Mouse (Mus musculus) skeletal muscle tissue, postnatal 0 days (tissue): ENCODE data around the gene Ceacam20. TPM values are rescaled to one million over a fixed set of nuclear protein-coding genes. Genes with fewer than 3 reads are reported as not detected.

Experiments used
- polyA plus RNA-seq: library from polyadenylated mRNA; unstranded; fragments of >200 nt; fragmentation: Nextera tagmentation; extraction: Ambion mirVana; gene quantifications from 2 replicates; pipeline ENCODE4 v1.2.1, GENCODE M21; 2015

Gene Ceacam20
- not detected in 2 replicates for polyA plus RNA-seq

GRCm38 (mm10) chr7:19964985-19965579 is at the start of gene Ceacam20:
TSS of gene Ceacam20 (plus strand) at chr7:19965412.

DNA sequence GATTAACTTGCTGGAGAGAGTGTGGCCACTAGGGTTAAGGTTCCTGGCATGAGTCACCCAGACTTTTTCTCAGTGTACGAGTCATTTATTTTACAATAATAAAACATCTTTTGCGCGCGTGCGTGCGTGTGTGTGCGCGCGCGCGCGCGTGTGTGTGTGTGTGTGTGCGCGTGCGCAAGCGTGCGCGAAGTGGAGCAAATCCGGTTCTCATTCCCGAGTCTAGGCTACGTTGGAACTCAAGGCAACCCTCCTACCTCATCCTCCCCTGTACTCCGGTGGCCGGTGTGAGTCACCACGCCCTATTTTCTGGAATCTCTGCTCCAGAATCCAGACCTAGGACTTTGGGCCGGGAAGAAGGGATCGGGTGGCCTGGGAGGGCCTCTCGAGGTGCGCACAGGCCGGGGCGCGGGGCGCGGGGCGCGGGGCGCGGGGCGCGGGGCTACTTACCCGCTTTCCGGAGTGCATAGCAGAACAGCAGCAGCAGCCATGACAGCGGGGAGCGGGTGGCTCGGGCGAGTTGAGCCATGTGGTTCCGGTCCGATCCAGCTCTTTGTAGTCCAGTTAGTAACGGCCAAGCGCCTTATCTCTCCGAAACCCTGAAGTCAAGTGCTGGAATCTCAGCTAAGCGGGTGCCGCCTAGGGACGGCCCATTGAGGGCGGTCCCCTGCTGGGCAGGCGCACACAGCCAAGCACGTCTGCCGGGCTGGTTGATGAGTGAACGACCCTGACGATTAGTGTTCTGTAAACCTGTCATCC is 44.5 kb upstream of the Ceacam20 start, which contains the start of gene Pvr:
Pvr (minus strand) TSS at position 655 of the 756 bp plus-strand sequence.

DNA sequence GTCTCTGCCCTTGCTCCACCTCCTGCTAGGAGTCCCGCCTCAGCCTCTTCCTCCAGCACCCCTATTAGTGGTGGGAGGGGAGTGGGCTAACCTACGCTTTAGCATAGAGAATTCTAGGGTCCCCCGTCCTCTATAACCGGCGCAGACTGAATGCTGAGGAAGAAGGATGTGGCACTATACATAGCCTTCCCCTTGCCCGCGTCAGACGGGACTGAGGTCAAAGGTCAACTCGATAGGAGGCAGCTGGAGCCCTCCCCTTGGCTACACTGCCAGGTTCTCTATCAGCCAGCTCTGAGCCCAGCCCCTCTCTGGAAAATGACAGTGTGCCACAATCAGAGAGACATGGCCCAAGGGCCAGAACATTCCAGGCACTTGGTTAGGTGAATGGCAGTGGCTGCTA is 14.6 kb upstream of the Ceacam20 start, which contains the start of gene Igsf23:
Igsf23 (minus strand) TSS at position 168 of the 400 bp plus-strand sequence.

DNA sequence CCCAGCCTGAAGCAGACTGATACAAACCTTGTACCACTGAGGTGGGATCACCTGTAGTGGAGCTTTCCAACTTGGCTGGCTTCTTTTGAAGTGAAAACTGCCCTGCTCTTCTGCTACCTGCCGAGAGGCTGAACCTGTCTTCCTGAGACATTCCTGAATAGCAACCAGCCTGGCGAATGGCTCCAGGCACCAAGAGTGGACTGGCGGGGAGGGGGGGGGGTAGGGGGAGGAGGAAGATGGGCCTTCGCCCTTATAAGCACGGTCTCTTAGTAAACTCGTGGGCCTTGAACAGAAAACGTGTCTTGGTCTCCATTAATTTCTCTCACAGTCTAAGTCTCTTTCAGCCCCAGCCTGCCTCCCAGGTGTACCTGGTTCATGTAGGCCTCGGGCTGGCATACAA is 26.0 kb downstream of the Ceacam20 start, which contains the start of gene Nlrp9b:
Nlrp9b (plus strand) TSS at position 301 of the 400 bp plus-strand sequence.

Other genes with a start within 250 kb of the Ceacam20 start
- 72.8 and 86.6 TPM in 2 replicates for gene Tomm40, start 250.0 kb upstream of the Ceacam20 start, polyA plus RNA-seq
- gene Nectin2, start 214.9 kb upstream of the Ceacam20 start, polyA plus RNA-seq: 21.2 and 24.3 TPM in 2 replicates
- gene Bcam, start 194.4 kb upstream of the Ceacam20 start, polyA plus RNA-seq: 117 and 123 TPM in 2 replicates
- 1.1 and 1.2 TPM in 2 replicates for gene Cblc, start 168.6 kb upstream of the Ceacam20 start, polyA plus RNA-seq
- gene Bcl3, start 142.6 kb upstream of the Ceacam20 start, polyA plus RNA-seq: 2.5 and 2.8 TPM in 2 replicates
- gene Gm19345, start 113.4 kb upstream of the Ceacam20 start, polyA plus RNA-seq: not detected in 2 replicates
- gene Ceacam16, start 104.1 kb upstream of the Ceacam20 start, polyA plus RNA-seq: 0.07 TPM in 1 of 2 replicates, not detected in the other
- gene Ceacam19, start 77.4 kb upstream of the Ceacam20 start, polyA plus RNA-seq: 0.54 TPM in 1 of 2 replicates, not detected in the other
- 15.0 and 18.2 TPM in 2 replicates for gene Pvr, start 44.3 kb upstream of the Ceacam20 start, polyA plus RNA-seq
- 0.07 and 0.13 TPM in 2 replicates for gene Igsf23, start 14.7 kb upstream of the Ceacam20 start, polyA plus RNA-seq
- not detected in 2 replicates for gene Nlrp9b, start 26.1 kb downstream of the Ceacam20 start, polyA plus RNA-seq
- gene Vmn1r91, start 134.3 kb downstream of the Ceacam20 start, polyA plus RNA-seq: not detected in 2 replicates
- not detected in 2 replicates for gene Gm16442, start 157.2 kb downstream of the Ceacam20 start, polyA plus RNA-seq
- not detected in 2 replicates for gene Vmn1r93, start 173.7 kb downstream of the Ceacam20 start, polyA plus RNA-seq
- not detected in 2 replicates for gene Vmn1r94, start 203.0 kb downstream of the Ceacam20 start, polyA plus RNA-seq
- not detected in 2 replicates for gene Vmn1r95, start 228.3 kb downstream of the Ceacam20 start, polyA plus RNA-seq
- not detected in 2 replicates for gene Gm6164, start 240.2 kb downstream of the Ceacam20 start, polyA plus RNA-seq